9 mouse cellular contexts compared by ENCODE assay signal in the genomic region with DNA sequence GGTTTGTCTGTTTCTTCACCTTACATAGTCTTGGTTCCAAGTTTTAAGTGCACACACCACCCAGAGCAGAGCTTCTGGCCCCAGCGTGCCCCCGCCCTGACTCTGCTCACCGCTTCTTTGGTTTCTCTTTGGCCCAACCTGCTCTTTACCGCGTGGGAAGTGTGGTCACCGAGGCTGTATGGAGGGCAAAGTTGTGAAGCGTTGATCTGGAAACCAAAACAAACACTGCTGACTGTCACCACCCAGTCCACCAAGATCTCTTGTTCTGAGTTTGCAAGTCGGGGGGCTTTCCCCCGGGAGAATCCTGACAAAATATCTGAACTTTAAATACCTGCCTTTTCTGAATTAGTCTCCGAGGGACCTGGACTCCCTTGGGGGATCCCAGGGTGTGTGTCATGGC. TPM values are rescaled to one million over a fixed set of nuclear protein-coding genes. Genes with fewer than 3 reads are reported as not detected.
DNase-seq lines count a peak whose midpoint lies in the region; ATAC-seq and TF ChIP-seq lines count a peak whose summit lies in the region.
"Had no signal": no experiment of that assay in that cellular context is flagged by ENCODE, and none has a peak within 500 bp of the region (broad histone marks: within the 10 kb centered on the region; RNA-seq: fewer than 3 reads in every experiment).

No protein-coding gene starts in this region.

- WGBS in embryonic facial prominence, embryonic 14.5 days: 53% methylated on average over 10 of the region's 10 CpGs
- 60% methylated on average over 10 of the region's 10 CpGs for WGBS in embryonic facial prominence, embryonic 10.5 days
- WGBS in lung, embryonic 16.5 days: 35% methylated on average over 10 of the region's 10 CpGs
- 21% methylated on average over 10 of the region's 10 CpGs for WGBS in lung, adult 2 months
- 53% methylated on average over 10 of the region's 10 CpGs for WGBS in limb, embryonic 15.5 days
- 46% methylated on average over 10 of the region's 10 CpGs for WGBS in stomach, embryonic 16.5 days
- 62% methylated on average over 10 of the region's 10 CpGs for WGBS in midbrain, embryonic 15.5 days

- no peak for ATAC-seq in embryonic facial prominence, embryonic 14.5 days (ENCODE audit: low read depth)
- ATAC-seq in lung, embryonic 16.5 days (ENCODE audit: low read depth): no peak
- no peak for ATAC-seq in limb, embryonic 15.5 days (ENCODE audit: insufficient number of reproducible peaks, low FRiP score, low TSS enrichment, low read depth)
- ATAC-seq in stomach, embryonic 16.5 days (ENCODE audit: insufficient read depth, low FRiP score): no peak
- no peak for ATAC-seq in midbrain, embryonic 15.5 days (replicated peaks)
- ATAC-seq: forebrain, embryonic 16.5 days had no signal

- no peak overlapping the region for H3K9ac ChIP-seq in embryonic facial prominence, embryonic 14.5 days (ENCODE audit: low read depth, low read length)
- H3K9ac ChIP-seq in lung, embryonic 16.5 days (ENCODE audit: low read length): peak overlapping the region; percentile 25; the same call in 1 of the 2 replicates
- H3K9ac ChIP-seq in limb, embryonic 15.5 days: 0 out of 2 replicates have a peak overlapping the region, but pooled peaks have one; percentile 0
- H3K9ac ChIP-seq in stomach, embryonic 16.5 days (ENCODE audit: low read length): peak overlapping the region; percentile 43; the same call in 1 of the 2 replicates
- no peak overlapping the region for H3K9ac ChIP-seq in midbrain, embryonic 15.5 days

- TF ChIP-seq POLR2A in lung, adult 2 months (IDR thresholded peaks at IDR 0.05; ENCODE audit: borderline replicate concordance, extremely low read depth, low read depth, low read length): no peak

- peak; percentile 16 for DNase-seq in embryonic facial prominence, embryonic 14.5 days (ENCODE audit: low spot score)
- no peak for DNase-seq in embryonic facial prominence, embryonic 10.5 days (ENCODE audit: low spot score)
- DNase-seq in lung, adult 2 months: no peak
- DNase-seq in urinary bladder, postnatal 14 days (ENCODE audit: low spot score): no peak

- no peak overlapping the region for H3K4me2 ChIP-seq in embryonic facial prominence, embryonic 14.5 days (ENCODE audit: low read depth, low read length)
- 0 out of 2 replicates have a peak overlapping the region, but pooled peaks have one; percentile 29 for H3K4me2 ChIP-seq in lung, embryonic 16.5 days (ENCODE audit: low read depth, low read length)
- H3K4me2 ChIP-seq in limb, embryonic 15.5 days: no peak overlapping the region
- peak overlapping the region; percentile 17; the same call in 1 of the 2 replicates for H3K4me2 ChIP-seq in stomach, embryonic 16.5 days (ENCODE audit: low read depth, low read length)
- H3K4me2 ChIP-seq in midbrain, embryonic 15.5 days: no peak overlapping the region

- H3K4me3 ChIP-seq in embryonic facial prominence, embryonic 14.5 days (ENCODE audit: low read depth, low read length): no peak overlapping the region
- H3K4me3 ChIP-seq in embryonic facial prominence, embryonic 10.5 days: no peak overlapping the region
- H3K4me3 ChIP-seq in lung, embryonic 16.5 days (ENCODE audit: low read length): no peak overlapping the region
- no peak overlapping the region for H3K4me3 ChIP-seq in lung, adult 2 months (replicated peaks; ENCODE audit: extremely low read depth, low read depth, low read length)
- H3K4me3 ChIP-seq in limb, embryonic 15.5 days: no peak overlapping the region
- H3K4me3 ChIP-seq in stomach, embryonic 16.5 days (replicated peaks; ENCODE audit: low read length): no peak overlapping the region
- no peak overlapping the region for H3K4me3 ChIP-seq in midbrain, embryonic 15.5 days

- H3K4me1 ChIP-seq in embryonic facial prominence, embryonic 14.5 days (ENCODE audit: control insufficient read depth, insufficient read depth, low read length): peaks cover 63% of the 10 kb centered on the region
- H3K4me1 ChIP-seq in embryonic facial prominence, embryonic 10.5 days: peaks cover 93% of the 10 kb centered on the region
- H3K4me1 ChIP-seq in lung, embryonic 16.5 days (replicated peaks; ENCODE audit: control insufficient read depth, insufficient read depth, low read length): peaks cover 71% of the 10 kb centered on the region
- peaks cover 38% of the 10 kb centered on the region for H3K4me1 ChIP-seq in lung, adult 2 months (ENCODE audit: control insufficient read depth, insufficient read depth, low read length)
- peaks cover 83% of the 10 kb centered on the region for H3K4me1 ChIP-seq in limb, embryonic 15.5 days
- H3K4me1 ChIP-seq in stomach, embryonic 16.5 days (ENCODE audit: control insufficient read depth, insufficient read depth, low read length): peaks cover 73% of the 10 kb centered on the region
- peaks cover 55% of the 10 kb centered on the region for H3K4me1 ChIP-seq in midbrain, embryonic 15.5 days

- H3K9me3 ChIP-seq in embryonic facial prominence, embryonic 14.5 days (ENCODE audit: control insufficient read depth, low read length): no peaks in the 10 kb centered on the region
- no peaks in the 10 kb centered on the region for H3K9me3 ChIP-seq in embryonic facial prominence, embryonic 10.5 days
- H3K9me3 ChIP-seq in lung, embryonic 16.5 days (ENCODE audit: control insufficient read depth, low read length): no peaks in the 10 kb centered on the region
- H3K9me3 ChIP-seq in limb, embryonic 15.5 days: no peaks in the 10 kb centered on the region
- no peaks in the 10 kb centered on the region for H3K9me3 ChIP-seq in stomach, embryonic 16.5 days (replicated peaks; ENCODE audit: control insufficient read depth, low read length)
- no peaks in the 10 kb centered on the region for H3K9me3 ChIP-seq in midbrain, embryonic 15.5 days

- H3K27ac ChIP-seq in embryonic facial prominence, embryonic 14.5 days (replicated peaks; ENCODE audit: low read depth, low read length): peak overlapping the region; percentile 90
- H3K27ac ChIP-seq in embryonic facial prominence, embryonic 10.5 days (replicated peaks): no peak overlapping the region
- peak overlapping the region; percentile 96; the same call in 1 of the 2 replicates for H3K27ac ChIP-seq in lung, embryonic 16.5 days (ENCODE audit: low read length)
- no peak overlapping the region; the same call in 1 of the 2 replicates for H3K27ac ChIP-seq in limb, embryonic 15.5 days
- H3K27ac ChIP-seq in stomach, embryonic 16.5 days (ENCODE audit: low read length): 0 out of 2 replicates have a peak overlapping the region, but pooled peaks have one; percentile 16
- H3K27ac ChIP-seq in midbrain, embryonic 15.5 days: no peak overlapping the region

- TF ChIP-seq CTCF in lung, adult 2 months (IDR thresholded peaks at IDR 0.05; ENCODE audit: insufficient read depth, low read length): no peak

- H3K27me3 ChIP-seq in embryonic facial prominence, embryonic 14.5 days (replicated peaks; ENCODE audit: control insufficient read depth, insufficient read depth, low read length): no peaks in the 10 kb centered on the region
- H3K27me3 ChIP-seq in embryonic facial prominence, embryonic 10.5 days (replicated peaks; ENCODE audit: low read depth, poor library complexity, severe bottlenecking): no peaks in the 10 kb centered on the region; the same call in 1 of the 2 replicates
- H3K27me3 ChIP-seq in lung, embryonic 16.5 days (ENCODE audit: control insufficient read depth, insufficient read depth, low read depth, low read length): no peaks in the 10 kb centered on the region
- no peaks in the 10 kb centered on the region for H3K27me3 ChIP-seq in limb, embryonic 15.5 days
- H3K27me3 ChIP-seq in stomach, embryonic 16.5 days (ENCODE audit: control insufficient read depth, insufficient read depth, low read length): no peaks in the 10 kb centered on the region
- H3K27me3 ChIP-seq in midbrain, embryonic 15.5 days (replicated peaks): no peaks in the 10 kb centered on the region

- no peaks in the 10 kb centered on the region for H3K36me3 ChIP-seq in embryonic facial prominence, embryonic 14.5 days (ENCODE audit: control insufficient read depth, insufficient read depth, low read length)
- no peaks in the 10 kb centered on the region for H3K36me3 ChIP-seq in embryonic facial prominence, embryonic 10.5 days (replicated peaks)
- H3K36me3 ChIP-seq in lung, embryonic 16.5 days (ENCODE audit: control insufficient read depth, insufficient read depth, low read length): no peaks in the 10 kb centered on the region
- no peaks in the 10 kb centered on the region for H3K36me3 ChIP-seq in limb, embryonic 15.5 days
- H3K36me3 ChIP-seq in stomach, embryonic 16.5 days (ENCODE audit: control insufficient read depth, insufficient read depth, low read length): no peaks in the 10 kb centered on the region
- no peaks in the 10 kb centered on the region for H3K36me3 ChIP-seq in midbrain, embryonic 15.5 days (replicated peaks)

RNA-seq across cellular contexts. Expression of a gene that starts 24.0 kb away (rescaled TPM):
- not detected in 2 replicates for polyA plus RNA-seq in embryonic facial prominence, embryonic 14.5 days (2014; fragmentation: Nextera tagmentation; extraction: Ambion mirVana)
- polyA plus RNA-seq in embryonic facial prominence, embryonic 10.5 days (2016; fragmentation: Nextera tagmentation; extraction: Ambion mirVana): not detected in 2 replicates
- polyA plus RNA-seq in lung, embryonic 16.5 days (2015; fragmentation: Nextera tagmentation; extraction: Ambion mirVana): 0.05 TPM in 1 of 2 replicates, not detected in the other
- polyA plus RNA-seq in lung, adult 2 months (2012; rRNA removed): 0.02 TPM in 1 of 2 replicates, not detected in the other
- polyA plus RNA-seq in limb, embryonic 15.5 days (2015; fragmentation: Nextera tagmentation; extraction: Ambion mirVana): not detected in 2 replicates
- not detected in 2 replicates for polyA plus RNA-seq in stomach, embryonic 16.5 days (2015; fragmentation: Nextera tagmentation; extraction: Ambion mirVana)
- not detected in 2 replicates for polyA plus RNA-seq in midbrain, embryonic 15.5 days (2015; fragmentation: Nextera tagmentation; extraction: Ambion mirVana)
- polyA plus RNA-seq: forebrain, embryonic 16.5 days had no signal

RNA-seq across cellular contexts. Expression of a gene that starts 43.7 kb away (rescaled TPM):
- polyA plus RNA-seq in embryonic facial prominence, embryonic 14.5 days (2014; fragmentation: Nextera tagmentation; extraction: Ambion mirVana): 21.1 and 23.9 TPM in 2 replicates
- 24.4 and 25.1 TPM in 2 replicates for polyA plus RNA-seq in embryonic facial prominence, embryonic 10.5 days (2016; fragmentation: Nextera tagmentation; extraction: Ambion mirVana)
- 25.5 and 30.7 TPM in 2 replicates for polyA plus RNA-seq in lung, embryonic 16.5 days (2015; fragmentation: Nextera tagmentation; extraction: Ambion mirVana)
- 42.9 and 44.5 TPM in 2 replicates for polyA plus RNA-seq in lung, adult 2 months (2012; rRNA removed)
- 36.8 and 39.7 TPM in 2 replicates for polyA plus RNA-seq in limb, embryonic 15.5 days (2015; fragmentation: Nextera tagmentation; extraction: Ambion mirVana)
- polyA plus RNA-seq in stomach, embryonic 16.5 days (2015; fragmentation: Nextera tagmentation; extraction: Ambion mirVana): 35.9 and 38.0 TPM in 2 replicates
- polyA plus RNA-seq in midbrain, embryonic 15.5 days (2015; fragmentation: Nextera tagmentation; extraction: Ambion mirVana): 27.1 and 32.0 TPM in 2 replicates

RNA-seq across cellular contexts. Expression of a gene that starts 48.7 kb away (rescaled TPM):
- 4.8 and 5.8 TPM in 2 replicates for polyA plus RNA-seq in embryonic facial prominence, embryonic 14.5 days (2014; fragmentation: Nextera tagmentation; extraction: Ambion mirVana)
- polyA plus RNA-seq in embryonic facial prominence, embryonic 10.5 days (2016; fragmentation: Nextera tagmentation; extraction: Ambion mirVana): 4.2 and 4.3 TPM in 2 replicates
- 2.9 and 3.7 TPM in 2 replicates for polyA plus RNA-seq in lung, embryonic 16.5 days (2015; fragmentation: Nextera tagmentation; extraction: Ambion mirVana)
- polyA plus RNA-seq in lung, adult 2 months (2012; rRNA removed): 7.4 and 9.5 TPM in 2 replicates
- polyA plus RNA-seq in limb, embryonic 15.5 days (2015; fragmentation: Nextera tagmentation; extraction: Ambion mirVana): 2.7 and 3.6 TPM in 2 replicates
- 1.8 and 2.4 TPM in 2 replicates for polyA plus RNA-seq in stomach, embryonic 16.5 days (2015; fragmentation: Nextera tagmentation; extraction: Ambion mirVana)
- 4.1 and 4.3 TPM in 2 replicates for polyA plus RNA-seq in midbrain, embryonic 15.5 days (2015; fragmentation: Nextera tagmentation; extraction: Ambion mirVana)

Comparison
In these comparisons a context has a peak if more than half of its experiments do, and no peak if none do; other contexts are left out.
1. H3K27ac ChIP-seq: peak in embryonic facial prominence, embryonic 14.5 days (single experiment), lung, embryonic 16.5 days (single experiment) and stomach, embryonic 16.5 days (single experiment); none in embryonic facial prominence, embryonic 10.5 days (single experiment), limb, embryonic 15.5 days (single experiment) and midbrain, embryonic 15.5 days (single experiment).
2. H3K4me2 ChIP-seq: peak in lung, embryonic 16.5 days (single experiment) and stomach, embryonic 16.5 days (single experiment); none in embryonic facial prominence, embryonic 14.5 days (single experiment), limb, embryonic 15.5 days (single experiment) and midbrain, embryonic 15.5 days (single experiment).
3. H3K9ac ChIP-seq: peak in lung, embryonic 16.5 days (single experiment), limb, embryonic 15.5 days (single experiment) and stomach, embryonic 16.5 days (single experiment); none in embryonic facial prominence, embryonic 14.5 days (single experiment) and midbrain, embryonic 15.5 days (single experiment).